Mouse (Mus musculus): ENCODE measurements around the gene Arl4c. TPM values are rescaled to one million over a fixed set of nuclear protein-coding genes. Genes with fewer than 3 reads are reported as not detected.
"Not testable (repeated sequence)": the region's sequence is repeated elsewhere in the genome, so short reads cannot be mapped to it uniquely, and the experiment has no call there.

Gene Arl4c
- polyA plus RNA-seq, 1 experiment from 2014 or later: 12.6 TPM

GRCm38 (mm10) chr1:88641194-88641593, 60.8 kb downstream of the Arl4c start:
- H3K27ac ChIP-seq (ENCODE audit: poor library complexity, severe bottlenecking): no peak overlapping the region
- H3K4me1 ChIP-seq (replicated peaks): peaks cover 20% of the 10 kb centered on the region
- ATAC-seq (ENCODE audit: insufficient number of reproducible peaks, low FRiP score): no peak
- H3K4me3 ChIP-seq: no peak overlapping the region
- no peaks in the 10 kb centered on the region for H3K9me3 ChIP-seq (replicated peaks)
- WGBS: 80% methylated on average over 3 of the region's 3 CpGs
- H3K27me3 ChIP-seq (replicated peaks): no peaks in the 10 kb centered on the region
- H3K9ac ChIP-seq: no peak overlapping the region
- H3K36me3 ChIP-seq: no peaks in the 10 kb centered on the region
- H3K4me2 ChIP-seq: no peak overlapping the region

- Histone ChIP-seq H3K4me1 (replicated peaks) (peaks cover 20% of the 10 kb centered on the region), H3K4me2 (peak overlapping the region; percentile 19; the same call in 1 of the 2 replicates), H3K27ac (ENCODE audit: poor library complexity, severe bottlenecking) (no peak overlapping the region), H3K36me3 (no peaks in the 10 kb centered on the region), H3K9me3 (replicated peaks) (no peaks in the 10 kb centered on the region), H3K4me3 (no peak overlapping the region), H3K9ac (0 out of 2 replicates have a peak overlapping the region, but pooled peaks have one; percentile 5), H3K27me3 (replicated peaks) (no peaks in the 10 kb centered on the region)
- peak; percentile 38; the same call in 1 of the 2 replicates for ATAC-seq (ENCODE audit: insufficient number of reproducible peaks, low FRiP score)
- 17% methylated on average over 10 of the region's 10 CpGs for WGBS
Observed at GRCm38 (mm10) chr1:88639432-88640281, 62.4 kb downstream of the Arl4c start.

- Histone ChIP-seq H3K4me3 (no peak overlapping the region), H3K4me1 (replicated peaks) (peaks cover 20% of the 10 kb centered on the region), H3K27ac (ENCODE audit: poor library complexity, severe bottlenecking) (no peak overlapping the region), H3K27me3 (replicated peaks) (no peaks in the 10 kb centered on the region), H3K9ac (no peak overlapping the region), H3K4me2 (no peak overlapping the region), H3K9me3 (replicated peaks) (no peaks in the 10 kb centered on the region), H3K36me3 (no peaks in the 10 kb centered on the region)
- WGBS: 55% methylated on average over 4 of the region's 4 CpGs
- no peak for ATAC-seq (ENCODE audit: insufficient number of reproducible peaks, low FRiP score)
Observed at GRCm38 (mm10) chr1:88638622-88639021, 63.4 kb downstream of the Arl4c start.

GRCm38 (mm10) chr1:88636579-88637161, 65.4 kb downstream of the Arl4c start:
- H3K4me1 ChIP-seq (replicated peaks): peaks cover 20% of the 10 kb centered on the region
- not testable (repeated sequence) for H3K27ac ChIP-seq (ENCODE audit: poor library complexity, severe bottlenecking); H3K4me2 ChIP-seq; H3K9me3 ChIP-seq (replicated peaks); H3K9ac ChIP-seq; H3K36me3 ChIP-seq; ATAC-seq (ENCODE audit: insufficient number of reproducible peaks, low FRiP score); H3K4me3 ChIP-seq; H3K27me3 ChIP-seq (replicated peaks)
- WGBS: 58% methylated on average over 2 of the region's 2 CpGs

GRCm38 (mm10) chr1:88635659-88636058, 66.4 kb downstream of the Arl4c start:
- Histone ChIP-seq H3K9me3 (replicated peaks) (no peaks in the 10 kb centered on the region), H3K27me3 (replicated peaks) (no peaks in the 10 kb centered on the region), H3K9ac (no peak overlapping the region), H3K4me1 (replicated peaks) (peaks cover 20% of the 10 kb centered on the region), H3K36me3 (no peaks in the 10 kb centered on the region), H3K4me2 (no peak overlapping the region), H3K27ac (ENCODE audit: poor library complexity, severe bottlenecking) (peak overlapping the region; percentile 44), H3K4me3 (no peak overlapping the region)
- ATAC-seq (ENCODE audit: insufficient number of reproducible peaks, low FRiP score): peak; percentile 69
- whole genome bisulfite sequencing: 69% methylated on average over 12 of the region's 12 CpGs

- Histone ChIP-seq H3K36me3 (no peaks in the 10 kb centered on the region), H3K9ac (no peak overlapping the region), H3K4me2 (no peak overlapping the region), H3K27me3 (replicated peaks) (no peaks in the 10 kb centered on the region), H3K27ac (ENCODE audit: poor library complexity, severe bottlenecking) (no peak overlapping the region), H3K4me1 (replicated peaks) (no peaks in the 10 kb centered on the region; the same call in 1 of the 2 replicates), H3K9me3 (replicated peaks) (no peaks in the 10 kb centered on the region), H3K4me3 (no peak overlapping the region)
- no peak for ATAC-seq (ENCODE audit: insufficient number of reproducible peaks, low FRiP score)
- WGBS: 67% methylated on average over 6 of the region's 6 CpGs
Observed at GRCm38 (mm10) chr1:88632851-88633250, 69.2 kb downstream of the Arl4c start.

GRCm38 (mm10) chr1:88629966-88630488, 72.0 kb downstream of the Arl4c start:
- Histone ChIP-seq H3K27me3 (replicated peaks) (no peaks in the 10 kb centered on the region), H3K4me3 (no peak overlapping the region), H3K9me3 (replicated peaks) (no peaks in the 10 kb centered on the region), H3K4me2 (no peak overlapping the region), H3K9ac (no peak overlapping the region), H3K4me1 (replicated peaks) (0 out of 2 replicates have a peak, but pooled peaks cover 3% of the 10 kb centered on the region), H3K36me3 (no peaks in the 10 kb centered on the region), H3K27ac (ENCODE audit: poor library complexity, severe bottlenecking) (no peak overlapping the region)
- no peak for ATAC-seq (ENCODE audit: insufficient number of reproducible peaks, low FRiP score)
- WGBS: 49% methylated on average over 2 of the region's 2 CpGs

- no peaks in the 10 kb centered on the region for H3K36me3 ChIP-seq
- no peaks in the 10 kb centered on the region for H3K9me3 ChIP-seq (replicated peaks)
- H3K27me3 ChIP-seq (replicated peaks): no peaks in the 10 kb centered on the region
- H3K4me2 ChIP-seq: no peak overlapping the region
- peaks cover 15% of the 10 kb centered on the region for H3K4me1 ChIP-seq (replicated peaks)
- H3K27ac ChIP-seq (ENCODE audit: poor library complexity, severe bottlenecking): no peak overlapping the region
- WGBS: 45% methylated on average over 1 of the region's 1 CpGs
- no peak overlapping the region for H3K9ac ChIP-seq
- ATAC-seq (ENCODE audit: insufficient number of reproducible peaks, low FRiP score): no peak; the same call in 1 of the 2 replicates
- no peak overlapping the region for H3K4me3 ChIP-seq
Observed at GRCm38 (mm10) chr1:88625190-88625589, 76.8 kb downstream of the Arl4c start.

- H3K36me3 ChIP-seq: no peaks in the 10 kb centered on the region
- H3K27ac ChIP-seq (ENCODE audit: poor library complexity, severe bottlenecking): no peak overlapping the region
- H3K4me3 ChIP-seq: no peak overlapping the region
- no peak overlapping the region for H3K9ac ChIP-seq
- no peak for ATAC-seq (ENCODE audit: insufficient number of reproducible peaks, low FRiP score)
- H3K4me1 ChIP-seq (replicated peaks): peaks cover 15% of the 10 kb centered on the region
- no peaks in the 10 kb centered on the region for H3K9me3 ChIP-seq (replicated peaks)
- 87% methylated on average over 4 of the region's 4 CpGs for WGBS
- H3K27me3 ChIP-seq (replicated peaks): no peaks in the 10 kb centered on the region
- no peak overlapping the region for H3K4me2 ChIP-seq
Observed at GRCm38 (mm10) chr1:88624376-88624775, 77.6 kb downstream of the Arl4c start.

GRCm38 (mm10) chr1:88623541-88624115, 78.4 kb downstream of the Arl4c start:
- Histone ChIP-seq H3K9me3 (replicated peaks) (no peaks in the 10 kb centered on the region), H3K27me3 (replicated peaks) (no peaks in the 10 kb centered on the region), H3K4me3 (no peak overlapping the region), H3K9ac (no peak overlapping the region), H3K4me2 (no peak overlapping the region), H3K27ac (ENCODE audit: poor library complexity, severe bottlenecking) (no peak overlapping the region), H3K4me1 (replicated peaks) (peaks cover 15% of the 10 kb centered on the region), H3K36me3 (no peaks in the 10 kb centered on the region)
- 71% methylated on average over 8 of the region's 8 CpGs for WGBS
- no peak for ATAC-seq (ENCODE audit: insufficient number of reproducible peaks, low FRiP score)
